Mouse (Mus musculus): ENCODE measurements at regions not wholly inside any gene's neighbourhood (a gene's known extent, or its start where the extent isn't known, plus 50 kb on each side); places are given as distances from the start of the nearest gene placed in this dataset.
A peak's percentile ranks its signal among the peaks of the same experiment; 100 is the strongest.

DNA sequence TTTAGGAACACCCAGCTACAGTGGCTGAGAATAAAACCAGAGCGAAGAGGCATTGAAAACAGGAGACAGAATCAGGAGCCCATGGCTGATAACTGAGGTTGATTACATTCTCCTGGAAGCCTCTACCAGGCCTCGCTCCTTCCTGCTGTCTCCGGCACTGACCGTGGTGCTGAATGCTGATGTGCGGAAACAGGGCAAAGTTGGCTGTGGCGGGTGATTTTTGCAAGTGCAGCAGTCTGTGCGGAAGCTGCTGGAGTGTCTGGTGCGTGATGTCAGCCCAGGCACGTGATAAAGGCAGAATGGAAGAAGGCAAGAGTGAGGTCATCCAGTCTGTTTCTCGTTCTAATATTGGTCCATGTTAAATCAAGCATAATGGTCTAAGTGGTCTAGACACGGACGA, 153.8 kb upstream of the Podxl start:
- Histone ChIP-seq H3K36me3 (ENCODE audit: control insufficient read depth, insufficient read depth, low read length) (no peaks in the 10 kb centered on the region), H3K4me2 (ENCODE audit: low read depth, low read length) (no peak overlapping the region), H3K9ac (ENCODE audit: low read depth, low read length) (no peak overlapping the region), H3K4me3 (ENCODE audit: low read length) (no peak overlapping the region), H3K4me1 (ENCODE audit: control insufficient read depth, insufficient read depth, low read length) (no peaks in the 10 kb centered on the region), H3K27ac (ENCODE audit: low read length) (no peak overlapping the region), H3K9me3 (ENCODE audit: control insufficient read depth, low read length) (no peaks in the 10 kb centered on the region), H3K27me3 (replicated peaks; ENCODE audit: control insufficient read depth, insufficient read depth, low read length) (no peaks in the 10 kb centered on the region)
- ATAC-seq, result no peak
- WGBS, result 19% methylated on average over 12 of the region's 12 CpGs

DNA sequence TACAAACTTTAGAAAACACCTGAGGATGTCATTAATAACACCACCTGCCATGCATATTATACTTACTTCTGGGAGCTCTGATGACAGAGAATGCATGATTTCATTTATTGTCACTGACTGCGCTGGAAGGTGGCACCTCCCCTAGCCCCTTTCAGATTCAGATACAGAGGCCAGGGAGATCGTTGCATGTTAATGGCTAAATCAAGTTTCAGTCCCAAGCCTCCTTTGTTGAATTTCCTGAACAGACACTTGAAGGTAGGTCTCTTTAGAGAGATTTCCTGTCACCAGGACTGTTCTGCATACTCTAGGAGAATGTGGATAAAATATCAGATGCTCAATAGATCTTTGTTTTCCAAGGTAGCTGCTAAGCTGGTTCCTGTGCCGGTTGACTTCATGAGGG, 143.5 kb upstream of the Podxl start:
- Histone ChIP-seq H3K4me3 (ENCODE audit: low read length) (no peak overlapping the region), H3K27ac (ENCODE audit: low read length) (no peak overlapping the region), H3K36me3 (ENCODE audit: control insufficient read depth, insufficient read depth, low read length) (no peaks in the 10 kb centered on the region), H3K9me3 (ENCODE audit: control insufficient read depth, low read length) (no peaks in the 10 kb centered on the region), H3K27me3 (replicated peaks; ENCODE audit: control insufficient read depth, insufficient read depth, low read length) (no peaks in the 10 kb centered on the region), H3K4me2 (ENCODE audit: low read depth, low read length) (no peak overlapping the region), H3K9ac (ENCODE audit: low read depth, low read length) (no peak overlapping the region), H3K4me1 (ENCODE audit: control insufficient read depth, insufficient read depth, low read length) (no peaks in the 10 kb centered on the region)
- no peak for ATAC-seq
- 64% methylated on average over 3 of the region's 3 CpGs for WGBS

DNA sequence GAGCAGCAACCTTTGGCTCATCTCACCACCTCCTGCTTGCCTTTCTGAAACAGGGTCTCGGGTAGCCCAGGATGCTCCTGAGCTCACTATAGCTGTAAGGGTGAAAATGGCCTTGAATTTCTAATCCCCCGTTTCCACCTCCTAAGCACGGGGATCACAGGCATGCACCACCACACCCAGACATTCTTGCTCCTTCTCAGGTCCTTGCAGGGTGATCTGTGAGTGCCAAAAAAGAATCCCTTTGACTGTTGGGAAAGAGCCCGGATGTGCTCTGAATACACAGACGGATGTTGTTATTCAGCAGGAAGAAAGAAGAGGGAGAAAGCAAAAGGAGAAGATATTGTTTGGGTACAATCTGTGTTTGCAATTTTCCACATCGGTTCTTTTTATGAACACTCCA, 140.4 kb upstream of the Podxl start:
- H3K36me3 ChIP-seq (ENCODE audit: control insufficient read depth, insufficient read depth, low read length), result no peaks in the 10 kb centered on the region
- H3K27me3 ChIP-seq (replicated peaks; ENCODE audit: control insufficient read depth, insufficient read depth, low read length), result no peaks in the 10 kb centered on the region
- no peaks in the 10 kb centered on the region for H3K9me3 ChIP-seq (ENCODE audit: control insufficient read depth, low read length)
- ATAC-seq, result no peak
- no peak overlapping the region for H3K4me3 ChIP-seq (ENCODE audit: low read length)
- H3K9ac ChIP-seq (ENCODE audit: low read depth, low read length), result no peak overlapping the region
- no peaks in the 10 kb centered on the region for H3K4me1 ChIP-seq (ENCODE audit: control insufficient read depth, insufficient read depth, low read length)
- H3K27ac ChIP-seq (ENCODE audit: low read length), result no peak overlapping the region
- no peak overlapping the region for H3K4me2 ChIP-seq (ENCODE audit: low read depth, low read length)
- WGBS, result 69% methylated on average over 6 of the region's 6 CpGs

DNA sequence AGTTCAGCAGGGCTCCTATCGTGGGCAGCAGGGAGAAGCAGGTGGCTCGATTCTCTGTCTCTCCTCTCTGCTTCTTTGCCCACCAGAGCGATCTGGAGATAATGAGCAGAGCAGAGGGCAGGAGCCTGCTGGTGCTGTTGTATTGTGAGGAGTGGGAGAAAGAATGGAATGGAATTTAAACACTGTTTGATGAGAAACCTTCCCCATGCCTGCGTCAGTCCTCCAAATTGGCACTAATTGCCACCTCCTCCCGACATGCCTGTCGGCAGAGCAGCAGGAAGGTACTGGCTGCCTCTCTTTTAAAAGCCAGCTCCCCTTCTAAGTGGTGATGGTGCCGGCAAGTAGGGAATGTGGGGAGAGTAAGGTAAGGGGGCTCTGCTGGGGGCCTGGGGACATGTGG, 139.2 kb upstream of the Podxl start:
- 28% methylated on average over 7 of the region's 7 CpGs for WGBS

DNA sequence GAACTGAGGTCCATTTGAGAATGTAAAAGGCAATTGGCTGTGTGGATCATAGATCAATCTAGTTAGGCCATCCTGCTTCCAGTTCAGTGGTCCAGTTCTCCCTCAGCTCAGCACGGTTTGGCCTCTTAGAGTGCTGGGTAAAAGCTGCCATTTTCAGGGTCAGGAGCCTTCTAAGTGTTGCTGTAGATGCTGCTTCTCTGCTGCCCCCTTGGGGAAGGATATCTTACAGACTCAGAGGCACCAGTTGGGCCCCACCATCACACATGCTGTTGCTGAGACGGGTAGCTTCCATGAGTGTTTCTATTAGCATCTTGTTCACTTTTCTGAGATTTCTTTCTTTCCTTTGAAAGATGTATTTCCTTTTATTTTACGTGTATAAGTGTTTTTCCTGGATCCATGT, 132.1 kb upstream of the Podxl start:
- H3K36me3 ChIP-seq (ENCODE audit: control insufficient read depth, insufficient read depth, low read length), result no peaks in the 10 kb centered on the region
- no peak overlapping the region for H3K9ac ChIP-seq (ENCODE audit: low read depth, low read length)
- no peak overlapping the region for H3K4me2 ChIP-seq (ENCODE audit: low read depth, low read length)
- WGBS, result 59% methylated on average over 3 of the region's 3 CpGs
- H3K27me3 ChIP-seq (replicated peaks; ENCODE audit: control insufficient read depth, insufficient read depth, low read length), result no peaks in the 10 kb centered on the region
- ATAC-seq, result no peak
- H3K4me1 ChIP-seq (ENCODE audit: control insufficient read depth, insufficient read depth, low read length), result no peaks in the 10 kb centered on the region
- no peak overlapping the region for H3K4me3 ChIP-seq (ENCODE audit: low read length)
- H3K27ac ChIP-seq (ENCODE audit: low read length), result no peak overlapping the region
- no peaks in the 10 kb centered on the region for H3K9me3 ChIP-seq (ENCODE audit: control insufficient read depth, low read length)

More for the DNA sequence above, 139.2 kb upstream of the Podxl start:
- no peak overlapping the region for H3K4me3 ChIP-seq (ENCODE audit: low read length)
- H3K9ac ChIP-seq (ENCODE audit: low read depth, low read length), result no peak overlapping the region
- no peaks in the 10 kb centered on the region for H3K36me3 ChIP-seq (ENCODE audit: control insufficient read depth, insufficient read depth, low read length)
- no peaks in the 10 kb centered on the region for H3K9me3 ChIP-seq (ENCODE audit: control insufficient read depth, low read length)
- no peaks in the 10 kb centered on the region for H3K4me1 ChIP-seq (ENCODE audit: control insufficient read depth, insufficient read depth, low read length)
- H3K4me2 ChIP-seq (ENCODE audit: low read depth, low read length), result no peak overlapping the region
- no peak overlapping the region for H3K27ac ChIP-seq (ENCODE audit: low read length)
- no peak for ATAC-seq
- no peaks in the 10 kb centered on the region for H3K27me3 ChIP-seq (replicated peaks; ENCODE audit: control insufficient read depth, insufficient read depth, low read length)

DNA sequence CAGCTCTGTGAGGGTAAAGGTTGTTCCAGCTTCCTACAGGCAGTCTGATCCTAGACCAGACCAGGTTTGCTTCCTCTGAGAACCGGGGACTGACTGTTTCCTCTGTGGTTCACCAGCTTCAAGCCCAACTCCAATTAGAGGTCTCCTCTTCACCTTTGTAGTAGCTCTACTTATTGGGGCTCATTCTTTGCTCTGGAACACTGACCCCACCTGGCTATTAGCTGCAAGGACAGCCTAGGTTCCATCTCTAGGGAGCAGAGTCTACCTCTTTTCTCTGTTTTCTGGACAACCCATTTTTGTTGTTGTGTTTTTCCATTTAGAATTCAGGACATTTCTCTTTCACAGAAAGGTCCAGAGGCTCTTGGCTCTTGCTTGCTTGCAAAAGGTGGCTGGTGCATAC, 129.3 kb upstream of the Podxl start:
- H3K4me2 ChIP-seq (ENCODE audit: low read depth, low read length), result no peak overlapping the region
- 77% methylated on average over 1 of the region's 1 CpGs for WGBS
- no peak overlapping the region for H3K27ac ChIP-seq (ENCODE audit: low read length)
- no peak overlapping the region for H3K9ac ChIP-seq (ENCODE audit: low read depth, low read length)
- H3K4me3 ChIP-seq (ENCODE audit: low read length), result no peak overlapping the region
- no peaks in the 10 kb centered on the region for H3K36me3 ChIP-seq (ENCODE audit: control insufficient read depth, insufficient read depth, low read length)
- no peak for ATAC-seq
- H3K27me3 ChIP-seq (replicated peaks; ENCODE audit: control insufficient read depth, insufficient read depth, low read length), result no peaks in the 10 kb centered on the region
- H3K4me1 ChIP-seq (ENCODE audit: control insufficient read depth, insufficient read depth, low read length), result no peaks in the 10 kb centered on the region
- no peaks in the 10 kb centered on the region for H3K9me3 ChIP-seq (ENCODE audit: control insufficient read depth, low read length)

DNA sequence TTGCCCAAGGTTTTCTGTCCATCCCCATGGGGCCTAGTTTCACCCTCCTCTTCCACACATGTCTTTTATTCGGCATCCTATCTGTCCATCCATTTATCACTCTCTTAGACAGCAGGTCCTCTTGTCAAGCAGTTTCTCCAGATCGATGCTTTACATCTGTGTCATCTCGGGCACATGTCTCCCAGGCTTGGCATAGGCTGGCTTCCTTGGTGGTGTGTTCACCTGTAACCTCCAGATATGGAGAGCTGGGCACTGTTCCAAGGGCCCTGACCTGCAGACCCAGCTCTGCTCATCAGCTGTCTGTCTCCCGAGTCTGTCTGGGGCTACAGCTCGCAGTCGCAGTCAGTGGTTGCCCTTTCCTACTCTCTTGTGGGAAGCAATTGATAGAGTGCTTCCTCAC, 128.2 kb upstream of the Podxl start:
- Histone ChIP-seq H3K27ac (ENCODE audit: low read length) (no peak overlapping the region), H3K36me3 (ENCODE audit: control insufficient read depth, insufficient read depth, low read length) (no peaks in the 10 kb centered on the region), H3K9me3 (ENCODE audit: control insufficient read depth, low read length) (no peaks in the 10 kb centered on the region), H3K9ac (ENCODE audit: low read depth, low read length) (no peak overlapping the region), H3K4me1 (ENCODE audit: control insufficient read depth, insufficient read depth, low read length) (no peaks in the 10 kb centered on the region), H3K4me2 (ENCODE audit: low read depth, low read length) (no peak overlapping the region), H3K4me3 (ENCODE audit: low read length) (no peak overlapping the region), H3K27me3 (replicated peaks; ENCODE audit: control insufficient read depth, insufficient read depth, low read length) (no peaks in the 10 kb centered on the region)
- WGBS, result 81% methylated on average over 6 of the region's 6 CpGs
- no peak for ATAC-seq

DNA sequence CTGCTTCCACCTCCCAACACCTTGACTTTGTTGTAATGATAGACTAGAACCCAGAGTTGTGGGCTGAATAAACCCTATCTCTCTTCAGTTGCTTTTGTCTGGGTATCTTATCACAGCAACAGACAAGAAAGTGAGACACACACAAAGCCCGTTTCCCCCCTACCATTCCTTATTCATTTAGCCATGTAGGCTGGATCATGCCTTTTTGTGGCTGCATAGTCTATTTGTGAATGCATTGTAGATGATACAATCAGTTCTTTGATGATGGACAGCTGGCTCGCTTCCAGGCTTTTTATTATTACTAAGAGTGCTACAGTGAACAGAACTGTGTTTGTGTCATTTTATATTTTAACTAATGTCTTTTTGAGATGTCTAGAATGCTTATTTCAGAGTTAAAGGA, 116.3 kb upstream of the Podxl start:
- 80% methylated on average over 2 of the region's 2 CpGs for WGBS
- Histone ChIP-seq H3K9me3 (ENCODE audit: control insufficient read depth, low read length) (no peaks in the 10 kb centered on the region), H3K36me3 (ENCODE audit: control insufficient read depth, insufficient read depth, low read length) (no peaks in the 10 kb centered on the region), H3K4me1 (ENCODE audit: control insufficient read depth, insufficient read depth, low read length) (no peaks in the 10 kb centered on the region), H3K27me3 (replicated peaks; ENCODE audit: control insufficient read depth, insufficient read depth, low read length) (no peaks in the 10 kb centered on the region), H3K27ac (ENCODE audit: low read length) (no peak overlapping the region), H3K4me2 (ENCODE audit: low read depth, low read length) (no peak overlapping the region), H3K9ac (ENCODE audit: low read depth, low read length) (no peak overlapping the region), H3K4me3 (ENCODE audit: low read length) (no peak overlapping the region)
- no peak for ATAC-seq

DNA sequence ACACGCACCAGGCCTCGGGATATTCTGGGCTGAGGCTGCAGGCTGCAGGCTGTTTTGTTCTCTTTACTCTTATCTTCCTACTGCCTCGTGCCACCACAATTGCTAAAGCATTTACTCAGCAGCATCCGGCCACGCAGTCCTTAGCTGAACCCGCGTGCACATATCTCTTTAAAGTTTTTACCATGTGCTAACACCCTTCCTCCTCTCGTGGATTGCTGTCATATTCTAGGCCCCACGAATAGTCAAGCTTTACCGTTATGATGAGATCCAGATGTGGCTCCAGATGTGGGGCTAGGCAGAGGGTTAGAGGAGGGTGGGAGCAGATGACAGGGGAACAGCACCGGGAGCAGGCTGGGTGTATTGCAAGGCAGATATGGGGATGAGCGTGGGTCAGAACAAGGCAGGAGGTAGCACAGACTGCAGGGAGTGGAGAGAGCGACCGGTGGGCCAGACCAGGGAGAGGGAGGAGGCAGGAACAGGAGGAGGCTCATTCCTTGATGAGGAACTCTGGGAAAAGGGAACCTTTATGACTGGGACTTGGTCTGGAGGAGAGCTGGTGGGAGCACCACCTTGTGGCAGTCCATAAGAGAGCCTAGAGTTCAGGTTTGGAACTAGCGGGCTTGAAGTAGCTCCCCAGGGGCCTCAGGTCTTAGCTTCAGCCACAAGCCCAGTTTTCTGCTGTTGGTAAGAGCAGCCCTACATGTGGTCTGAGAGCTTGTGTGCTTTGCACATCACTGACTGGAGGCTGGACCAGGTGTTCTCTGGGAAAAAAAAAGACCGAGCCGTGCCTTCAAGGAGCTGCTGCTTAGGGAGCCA, 102.1 kb upstream of the Podxl start:
- H3K4me2 ChIP-seq (ENCODE audit: low read depth, low read length), result no peak overlapping the region
- H3K4me1 ChIP-seq (ENCODE audit: control insufficient read depth, insufficient read depth, low read length), result no peaks in the 10 kb centered on the region
- no peak overlapping the region for H3K27ac ChIP-seq (ENCODE audit: low read length)
- no peak for ATAC-seq
- no peaks in the 10 kb centered on the region for H3K9me3 ChIP-seq (ENCODE audit: control insufficient read depth, low read length)
- no peaks in the 10 kb centered on the region for H3K27me3 ChIP-seq (replicated peaks; ENCODE audit: control insufficient read depth, insufficient read depth, low read length)
- H3K36me3 ChIP-seq (ENCODE audit: control insufficient read depth, insufficient read depth, low read length), result no peaks in the 10 kb centered on the region
- 46% methylated on average over 17 of the region's 17 CpGs for WGBS
- no peak overlapping the region for H3K9ac ChIP-seq (ENCODE audit: low read depth, low read length)
- no peak overlapping the region for H3K4me3 ChIP-seq (ENCODE audit: low read length)

DNA sequence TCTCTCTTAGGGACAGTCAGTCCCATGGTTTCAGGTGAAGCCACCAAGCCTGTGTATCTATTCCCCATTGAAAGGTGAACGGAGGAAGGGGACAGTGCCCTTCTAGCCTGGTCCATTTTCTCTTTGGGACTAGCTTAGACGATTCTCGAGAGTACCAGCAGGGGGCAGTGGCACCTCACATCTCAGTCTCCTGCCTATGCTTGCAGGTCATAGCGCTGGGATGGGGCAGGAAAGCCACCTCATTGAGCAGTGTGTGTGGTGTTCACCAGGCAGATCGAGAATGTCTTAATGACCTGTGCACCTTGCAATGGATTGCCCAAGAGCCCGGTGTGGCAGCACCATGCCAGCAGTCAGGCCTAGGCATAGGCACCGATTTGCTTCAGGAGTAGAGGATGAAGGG, 100.7 kb upstream of the Podxl start:
- Histone ChIP-seq H3K9me3 (ENCODE audit: control insufficient read depth, low read length) (no peaks in the 10 kb centered on the region), H3K27me3 (replicated peaks; ENCODE audit: control insufficient read depth, insufficient read depth, low read length) (no peaks in the 10 kb centered on the region), H3K4me1 (ENCODE audit: control insufficient read depth, insufficient read depth, low read length) (no peaks in the 10 kb centered on the region), H3K36me3 (ENCODE audit: control insufficient read depth, insufficient read depth, low read length) (no peaks in the 10 kb centered on the region), H3K4me2 (ENCODE audit: low read depth, low read length) (no peak overlapping the region), H3K9ac (ENCODE audit: low read depth, low read length) (no peak overlapping the region), H3K4me3 (ENCODE audit: low read length) (no peak overlapping the region), H3K27ac (ENCODE audit: low read length) (no peak overlapping the region)
- 25% methylated on average over 7 of the region's 7 CpGs for WGBS
- ATAC-seq, result 0 out of 2 replicates have a peak, but pooled peaks have one; percentile 40

All from intestine, embryonic 16.5 days (tissue).